Mouse (Mus musculus) spleen, adult 2 months (tissue): ENCODE data around the gene Tmcc1.

ENCODE experiments used
- CTCF ChIP-seq: fragments of 200-500 bp; IDR thresholded peaks from 2 replicates; pipeline ENCODE4 v1.5.1; 2011; ENCODE audit warnings: mild to moderate bottlenecking, inconsistent platforms; ENCODE audit not compliant: insufficient read depth, insufficient read length, insufficient replicate concordance; ENCODE audit errors: extremely low read depth
- POLR2A ChIP-seq: fragments of 200-500 bp; IDR thresholded peaks from 2 replicates; pipeline ENCODE4 v1.6.1; 2011; ENCODE audit warnings: low read depth, low read length, inconsistent platforms

DNA sequence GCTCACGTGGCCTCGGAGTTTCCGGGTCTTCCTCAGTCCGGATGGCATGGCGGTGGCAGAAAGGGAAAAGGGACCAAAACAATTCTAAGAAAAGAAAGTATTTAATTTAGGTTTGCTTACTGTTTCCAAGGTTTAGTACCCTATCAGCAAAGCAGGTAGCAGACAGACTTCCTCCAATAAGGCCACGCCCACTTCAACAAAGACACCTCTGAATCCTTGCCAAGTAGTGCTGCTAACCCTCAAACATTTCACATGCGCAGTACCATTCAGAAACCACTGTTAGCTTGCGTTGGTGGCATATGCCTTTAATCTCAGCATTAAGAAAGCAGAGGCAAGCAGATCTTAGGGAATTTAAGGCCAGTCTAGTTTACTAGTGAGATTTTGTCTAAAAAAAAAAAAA, 2.5 kb upstream of the Tmcc1 start:
- TF ChIP-seq POLR2A = no peak
- TF ChIP-seq CTCF = no peak
